Mouse (Mus musculus) testis, adult 2 months (tissue): Measurements from ENCODE around the gene Amotl2.

Source experiments
- CTCF ChIP-seq: fragments of 200-500 bp; IDR thresholded peaks from 2 replicates; pipeline ENCODE4 v1.5.1; 2012; ENCODE audit warnings: low read depth, mild to moderate bottlenecking, inconsistent platforms, low read length, moderate library complexity; ENCODE audit not compliant: control insufficient read depth, insufficient read depth, insufficient replicate concordance
- POLR2A ChIP-seq: fragments of 200-500 bp; IDR thresholded peaks from 2 replicates; pipeline ENCODE4 v1.6.1; 2012; ENCODE audit warnings: low read depth, mild to moderate bottlenecking, inconsistent platforms, low read length, moderate library complexity; ENCODE audit not compliant: control insufficient read depth

GRCm38 (mm10) chr9:102727662-102728468, 11.4 kb downstream of the Amotl2 start:
- TF ChIP-seq POLR2A (no peak), CTCF (no peak)
